Mouse (Mus musculus) G1E-ER4 (cell line): Measurements from ENCODE around the gene Lsm14b. TPM values are rescaled to one million over a fixed set of nuclear protein-coding genes. Genes with fewer than 3 reads are reported as not detected.

ENCODE experiments used
- GATA1 ChIP-seq: IDR thresholded peaks from one replicate; pipeline ENCODE4 v1.8.0; 2012; ENCODE audit warnings: low read length, inconsistent platforms
- polyA plus RNA-seq: library from polyadenylated mRNA; stranded (reverse); fragments of >175 nt; gene quantifications from 2 replicates; pipeline ENCODE4 v1.2.3, GENCODE M21; 2012

The Lsm14b gene
- polyA plus RNA-seq, 1 experiment = 57.9 TPM

- no peak for TF ChIP-seq GATA1
Observed at GRCm38 (mm10) chr2:180041577-180042255, 16.9 kb downstream of the Lsm14b start.

DNA sequence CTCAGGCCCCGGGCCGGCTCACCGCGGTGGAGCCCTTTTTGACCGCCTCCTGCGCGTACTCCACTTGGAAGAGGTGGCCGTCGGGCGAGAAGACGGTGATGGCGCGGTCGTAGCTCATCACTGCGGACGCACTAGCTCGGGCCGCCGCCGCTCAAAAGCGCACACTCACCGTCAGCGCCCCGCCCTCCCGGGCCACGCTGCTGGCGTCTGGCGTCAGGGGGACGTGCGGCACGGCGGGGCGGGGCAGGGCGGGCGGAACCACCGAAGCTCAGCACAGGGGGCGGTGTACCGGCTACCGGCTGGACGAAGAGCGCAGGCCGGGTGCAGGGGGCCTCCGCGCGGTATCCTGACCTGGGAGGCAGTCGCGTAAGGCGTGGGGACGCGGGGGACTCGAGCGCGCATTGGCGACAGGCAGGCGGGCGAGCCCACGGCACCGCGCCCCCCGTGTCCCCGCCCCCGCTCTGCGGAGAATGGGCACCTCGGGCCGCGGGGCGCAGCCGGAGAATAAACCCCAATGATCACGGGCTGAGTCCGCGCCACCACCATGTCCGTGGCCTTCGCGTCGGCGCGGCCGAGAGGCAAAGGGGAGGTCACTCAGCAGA is 17.6 kb downstream of the Lsm14b start, which contains the start of the genes Psma7 and Ss18l1:
TSS of gene Psma7 (minus strand) at position 178 of the 602 bp plus-strand sequence.
TSS of gene Ss18l1 (plus strand) at position 254 of the 602 bp plus-strand sequence.
- TF ChIP-seq GATA1 = no peak

- TF ChIP-seq GATA1 = no peak
Observed at GRCm38 (mm10) chr2:180042858-180043515, 18.2 kb downstream of the Lsm14b start.

DNA sequence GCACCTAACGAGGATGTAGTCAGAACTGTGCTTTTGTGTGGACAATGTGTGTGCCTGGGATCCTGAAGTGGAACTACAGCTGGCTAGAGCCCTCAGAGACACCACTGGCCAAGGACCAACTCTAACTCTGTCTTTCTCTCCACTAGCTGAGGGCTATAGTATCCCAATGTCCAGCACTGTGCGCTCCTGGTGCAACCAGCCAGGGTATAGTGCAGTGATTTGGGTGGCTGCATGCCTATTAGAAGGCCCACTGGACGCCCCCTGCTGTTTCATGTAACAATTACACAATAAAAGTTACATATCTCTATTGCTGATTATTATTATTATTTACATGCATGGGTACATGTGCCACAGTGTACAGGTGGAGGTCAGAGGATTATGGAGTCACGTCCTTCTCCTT is 20.5 kb downstream of the Lsm14b start:
- no peak for TF ChIP-seq GATA1

DNA sequence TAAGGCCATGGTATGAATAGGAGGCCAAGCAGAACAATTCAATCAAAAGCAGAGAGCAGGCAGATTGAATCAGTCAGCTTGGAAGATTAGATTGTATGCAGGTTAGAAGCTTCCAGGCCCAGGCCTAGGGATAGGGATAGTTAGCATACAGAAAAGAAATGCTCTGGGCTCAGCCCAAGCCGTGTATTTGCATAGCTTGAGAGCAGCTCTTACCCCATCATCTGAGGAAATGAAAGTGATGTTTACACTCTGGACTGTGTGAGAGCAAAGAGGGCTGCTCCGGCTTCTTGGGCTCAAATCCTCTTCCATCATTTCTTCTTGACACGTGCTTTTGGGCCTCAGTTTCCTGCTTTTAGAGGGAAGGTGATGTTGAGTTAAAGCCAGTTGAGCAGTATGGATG is 22.8 kb downstream of the Lsm14b start:
- no peak for TF ChIP-seq GATA1

DNA sequence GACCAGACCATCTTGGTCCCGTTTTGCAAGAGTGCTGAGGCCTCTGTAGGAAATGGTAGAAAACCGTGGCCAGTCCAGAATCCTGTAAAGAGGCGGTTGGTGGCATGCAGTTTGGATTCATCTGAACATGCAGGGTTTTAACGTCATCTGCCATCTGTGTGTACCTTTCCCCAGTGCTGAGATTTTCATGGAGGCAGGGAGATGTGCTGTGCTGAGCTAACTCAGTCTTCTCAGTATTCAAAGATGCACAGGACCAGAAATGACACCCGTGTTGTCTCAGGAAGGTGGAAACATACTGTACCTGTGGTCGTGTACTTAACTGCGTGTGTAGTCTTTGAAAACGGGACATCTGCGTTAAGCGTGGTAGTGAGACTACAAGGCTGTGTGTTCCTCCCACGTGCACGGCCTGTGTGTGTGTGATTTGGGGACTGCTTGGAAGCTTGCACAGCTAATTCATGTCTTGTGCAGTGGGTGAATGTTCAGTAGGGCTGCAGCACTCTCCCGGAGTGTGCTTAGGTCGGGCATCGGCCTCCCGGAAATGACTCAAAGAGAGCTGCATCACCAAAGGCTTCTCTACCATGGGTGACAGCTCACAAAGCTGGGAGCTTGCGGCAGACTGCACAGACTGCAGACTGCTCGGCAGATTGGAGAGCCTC is 23.3 kb downstream of the Lsm14b start:
- no peak for TF ChIP-seq GATA1

- no peak for TF ChIP-seq GATA1
Observed at GRCm38 (mm10) chr2:180050986-180051385, 26.2 kb downstream of the Lsm14b start.

- TF ChIP-seq GATA1 = no peak
Observed at GRCm38 (mm10) chr2:180051986-180052733, 27.4 kb downstream of the Lsm14b start.

- TF ChIP-seq GATA1 = no peak
Observed at GRCm38 (mm10) chr2:180053001-180053400, 28.2 kb downstream of the Lsm14b start.

DNA sequence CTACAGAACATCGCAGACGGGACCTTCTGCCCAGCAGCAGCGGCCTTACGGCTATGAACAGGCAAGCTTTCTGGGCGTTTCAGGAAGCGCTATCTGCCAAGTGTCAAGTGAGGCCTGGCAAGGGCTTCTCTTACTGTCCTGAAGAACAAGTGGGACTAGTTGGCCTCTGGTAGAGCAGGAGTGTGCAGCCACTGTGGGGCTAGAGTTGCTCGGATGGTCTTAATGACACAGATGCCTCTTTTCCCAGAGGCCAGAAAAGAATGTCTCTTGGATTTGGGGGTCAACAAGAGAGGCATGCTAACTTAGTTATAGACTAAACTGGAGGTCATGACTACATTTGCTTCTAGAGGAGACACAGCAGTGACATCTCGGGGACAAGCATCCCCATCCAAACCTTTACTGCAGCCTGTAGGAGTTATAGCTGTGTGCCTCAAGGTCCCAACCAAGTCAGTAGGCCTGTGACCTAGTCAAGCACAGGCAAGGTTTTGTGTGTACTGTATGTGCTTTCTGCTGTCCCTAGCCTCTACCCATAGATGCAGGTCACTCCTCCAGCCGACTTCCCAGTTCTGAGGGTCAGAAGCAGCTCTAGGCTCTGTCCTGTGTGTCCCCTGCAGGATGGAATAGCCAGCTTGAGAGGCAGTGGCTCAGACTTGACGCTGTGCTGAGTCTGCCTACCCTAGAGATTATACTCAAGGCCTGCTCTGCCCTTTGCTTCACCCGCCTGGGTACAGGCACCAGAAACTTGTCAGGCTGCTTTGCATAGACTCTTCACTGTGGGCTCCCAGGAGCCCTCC is 38.7 kb downstream of the Lsm14b start:
- no peak for TF ChIP-seq GATA1

DNA sequence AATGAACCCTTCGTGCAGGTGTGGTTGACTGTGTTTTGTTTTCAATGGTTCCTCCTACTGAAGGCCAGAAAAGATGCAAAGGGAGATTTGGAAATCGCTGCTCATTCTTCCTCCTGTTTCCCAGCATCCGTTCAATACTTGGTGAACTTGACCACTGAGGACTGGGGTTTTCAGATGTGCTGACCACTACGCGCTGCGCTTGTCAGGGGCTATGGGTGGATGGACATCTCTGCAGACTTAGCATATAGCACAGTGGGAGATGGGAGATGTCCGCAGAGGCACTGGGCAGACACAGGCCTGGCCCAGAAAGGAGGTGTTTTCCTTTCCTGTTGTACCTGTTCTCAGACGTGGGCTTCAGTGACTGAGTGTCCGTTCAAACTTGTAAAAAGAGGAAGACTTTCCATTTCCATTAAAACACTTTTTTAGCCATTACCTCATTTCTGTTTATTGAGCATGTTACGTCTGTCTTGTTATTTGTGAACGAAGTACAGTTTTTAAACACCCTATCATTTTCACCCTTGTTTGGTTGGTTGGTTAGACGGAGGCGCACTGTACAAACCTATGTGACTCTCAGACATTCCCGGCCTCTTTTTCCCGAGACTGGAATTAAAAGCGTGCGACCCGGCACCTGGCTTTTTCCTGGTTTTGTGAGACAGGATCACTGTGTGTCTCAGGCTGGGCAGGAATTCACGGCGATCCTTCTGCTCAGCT is 45.1 kb downstream of the Lsm14b start:
- no peak for TF ChIP-seq GATA1

- TF ChIP-seq GATA1 = no peak
Observed at GRCm38 (mm10) chr2:180070481-180071453, 46.0 kb downstream of the Lsm14b start, which contains the start of gene Mtg2. TSS of gene Mtg2 (plus strand) at chr2:180070588.

DNA sequence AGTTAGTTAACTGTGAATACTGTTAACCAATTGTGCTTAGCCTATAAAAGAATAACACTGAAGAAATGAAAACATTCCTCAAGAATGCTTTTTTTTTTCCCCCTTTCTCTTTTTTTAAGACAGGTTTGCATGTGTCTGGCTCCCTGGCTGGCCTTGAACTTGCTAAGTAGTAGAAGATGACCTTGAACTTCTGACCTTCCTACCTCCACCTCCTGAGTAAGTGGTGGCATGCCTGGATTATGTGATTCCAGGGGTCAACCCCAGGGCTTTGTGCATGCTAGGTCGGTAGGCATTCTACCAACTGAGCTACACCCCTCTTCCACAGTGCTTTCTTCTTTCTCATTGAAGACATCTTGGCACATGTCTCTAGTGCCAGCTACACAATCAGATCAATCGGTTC is 46.9 kb downstream of the Lsm14b start:
- no peak for TF ChIP-seq GATA1
